Mouse (Mus musculus) thymus, postnatal 0 days (tissue): ENCODE results near the gene Nanp. TPM values are rescaled to one million over a fixed set of nuclear protein-coding genes. Genes with fewer than 3 reads are reported as not detected.

ENCODE experiments used
- DNase-seq: peaks from one replicate; pipeline ENCODE4 v3.0.0-alpha.2; 2015; ENCODE audit warnings: low spot score
- polyA plus RNA-seq: library from polyadenylated mRNA; unstranded; fragments of >200 nt; fragmentation: Nextera tagmentation; extraction: Ambion mirVana; gene quantifications from 2 replicates; pipeline ENCODE4 v1.2.1, GENCODE M21; 2015

Nanp gene
- polyA plus RNA-seq, 1 experiment from 2014 or later: 45.6 TPM

GRCm38 (mm10) chr2:150999021-150999420 is 40.2 kb downstream of the Nanp start:
- no peak for DNase-seq

- no peak for DNase-seq
Observed at GRCm38 (mm10) chr2:150997618-150998017, 41.6 kb downstream of the Nanp start.

GRCm38 (mm10) chr2:150995324-150995723 is 43.9 kb downstream of the Nanp start:
- DNase-seq: no peak

DNA sequence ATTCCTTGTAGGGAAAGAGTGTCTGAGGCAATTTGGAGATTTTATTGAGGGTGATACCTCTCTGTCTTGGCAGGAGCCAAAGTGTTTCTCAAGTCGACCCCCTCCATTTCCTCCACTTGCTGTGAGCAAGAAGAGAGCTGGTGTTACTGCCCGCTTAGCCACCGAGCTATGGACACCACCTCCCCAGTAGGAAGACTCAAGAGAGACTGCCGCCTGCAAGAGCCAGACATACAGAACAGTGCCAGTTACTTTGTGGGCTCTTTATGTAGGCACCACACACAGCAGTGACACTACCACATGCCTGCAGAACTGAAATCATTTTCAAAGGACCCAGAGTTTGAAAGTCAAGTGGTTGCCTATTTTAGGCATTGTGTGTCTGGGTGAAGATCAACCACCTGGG is 48.1 kb downstream of the Nanp start:
- no peak for DNase-seq

GRCm38 (mm10) chr2:150990506-150990905 is 48.7 kb downstream of the Nanp start:
- DNase-seq: no peak

DNA sequence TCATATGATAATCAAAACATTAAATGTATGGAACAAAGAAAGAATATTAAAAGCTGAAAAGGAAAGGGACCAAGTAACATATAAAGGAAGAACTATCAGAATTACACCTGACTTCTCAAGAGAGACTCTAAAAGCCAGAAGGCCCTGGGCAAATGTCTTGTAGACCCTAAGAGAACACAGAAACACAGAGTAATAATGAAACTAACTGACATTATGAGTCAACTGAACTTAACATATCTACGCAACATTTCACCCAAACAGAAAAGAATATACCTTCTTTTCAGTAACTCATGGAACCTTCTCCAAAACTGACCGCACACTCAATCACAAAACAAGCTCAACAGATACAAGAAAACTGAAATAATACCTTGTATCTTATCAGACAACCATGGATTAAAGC is 53.8 kb downstream of the Nanp start:
- DNase-seq: no peak

GRCm38 (mm10) chr2:150982051-150982450 is 57.1 kb downstream of the Nanp start:
- DNase-seq: no peak

GRCm38 (mm10) chr2:150981524-150981923 is 57.7 kb downstream of the Nanp start:
- no peak for DNase-seq

DNA sequence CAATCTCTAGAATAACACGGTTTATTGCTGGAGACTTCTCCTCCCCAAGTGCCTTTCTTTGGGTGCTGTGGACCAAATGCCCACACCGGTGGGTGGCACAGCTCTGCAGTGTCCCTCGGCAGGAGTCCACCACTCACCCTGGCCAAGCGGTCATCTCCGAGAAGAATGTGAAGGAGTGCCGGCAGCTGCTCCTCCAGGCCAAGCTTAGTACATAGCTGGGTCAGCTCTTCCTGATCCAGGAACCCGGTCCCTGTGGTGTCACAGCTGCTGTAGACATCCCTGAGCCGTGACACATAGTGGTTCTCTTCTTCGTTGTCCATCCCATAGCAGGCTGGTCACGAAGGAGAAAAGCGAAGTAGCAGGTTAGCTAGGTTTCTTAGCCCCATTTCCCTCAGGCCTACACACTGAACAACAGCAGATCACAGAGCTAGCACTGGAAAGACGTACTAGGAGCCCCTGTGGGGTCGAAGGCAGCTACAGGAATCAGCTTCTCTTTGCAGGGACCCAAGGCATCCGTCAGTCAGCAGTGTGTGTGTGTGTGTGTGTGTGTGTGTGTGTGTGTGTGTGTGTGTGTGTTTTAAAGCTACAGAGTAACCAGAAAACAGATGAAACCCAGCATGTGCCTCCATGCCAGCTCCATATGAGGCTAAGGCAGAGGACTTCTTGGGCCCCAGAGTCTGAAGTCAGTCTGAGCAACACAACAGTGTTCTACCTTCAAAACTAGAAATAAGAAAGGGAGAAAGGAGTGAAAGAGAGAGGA is 59.2 kb downstream of the Nanp start:
- DNase-seq: no peak

Other genes with a start within 250 kb of the Nanp start
- 52.6 and 53.3 TPM in 2 replicates for gene Abhd12, start 134.7 kb downstream of the Nanp start, polyA plus RNA-seq
- gene Gins1, start 134.0 kb downstream of the Nanp start, polyA plus RNA-seq: 55.4 and 58.4 TPM in 2 replicates
- gene Ninl, start within 50 bp of the Nanp start, polyA plus RNA-seq: 0.98 and 1.4 TPM in 2 replicates
- gene Gm14151, start 53.0 kb upstream of the Nanp start, polyA plus RNA-seq: not detected in 2 replicates
- gene Gm14147, start 58.8 kb upstream of the Nanp start, polyA plus RNA-seq: not detected in 2 replicates